Mouse (Mus musculus): ENCODE measurements around the gene Ang4. TPM values are rescaled to one million over a fixed set of nuclear protein-coding genes. Genes with fewer than 3 reads are reported as not detected.

Gene Ang4
- not detected for polyA plus RNA-seq (2012; fragmentation: generic; extraction: Trizol)
- long read RNA-seq, experiment 1 = 0 reads
- long read RNA-seq, experiment 2 = 0 reads

GRCm38 (mm10) chr14:51773490-51773889, at the start of gene Ang4:
TSS of gene Ang4 (minus strand) at chr14:51773590.
- TF ChIP-seq MAX (IDR thresholded peaks at IDR 0.05) (no peak), CEBPB (IDR thresholded peaks at IDR 0.05; ENCODE audit: low read depth) (no peak), MYOG (IDR thresholded peaks at IDR 0.05; ENCODE audit: control insufficient read depth, extremely low read depth, insufficient read length) (no peak), USF1 (IDR thresholded peaks at IDR 0.05; ENCODE audit: low read depth) (no peak), CTCF (IDR thresholded peaks at IDR 0.05; ENCODE audit: control insufficient read depth, insufficient read depth, insufficient read length) (no peak)
- no peak within 1 kb of the TSS for H3K4me3 ChIP-seq (ENCODE audit: insufficient read depth, poor library complexity, severe bottlenecking)
- H3ac ChIP-seq (ENCODE audit: control insufficient read depth, insufficient read length, low read depth) = no peak within 1 kb of the TSS
- no peaks in the 10 kb centered on the region for H3K27me3 ChIP-seq (ENCODE audit: control insufficient read depth, insufficient read depth, insufficient read length)
- H3K36me3 ChIP-seq (ENCODE audit: control insufficient read depth, insufficient read depth) = no peaks in the 10 kb centered on the region
- H3K79me2 ChIP-seq (ENCODE audit: control insufficient read depth, insufficient read depth) = no peaks in the 10 kb centered on the region
- no peaks in the 10 kb centered on the region for H3K79me3 ChIP-seq (ENCODE audit: low read depth)

GRCm38 (mm10) chr14:51799746-51800145, 26.4 kb upstream of the Ang4 start, which contains the start of gene AY358078:
TSS of gene AY358078 (plus strand) at chr14:51800046.
- no peaks in the 10 kb centered on the region for H3K27me3 ChIP-seq (ENCODE audit: control insufficient read depth, insufficient read depth, insufficient read length)
- TF ChIP-seq MYOG (IDR thresholded peaks at IDR 0.05; ENCODE audit: control insufficient read depth, extremely low read depth, insufficient read length) (no peak), CTCF (IDR thresholded peaks at IDR 0.05; ENCODE audit: control insufficient read depth, insufficient read depth, insufficient read length) (no peak)

GRCm38 (mm10) chr14:51794106-51794505, 20.7 kb upstream of the Ang4 start:
- Histone ChIP-seq H3K79me2 (ENCODE audit: control insufficient read depth, insufficient read depth) (no peaks in the 10 kb centered on the region), H3K79me3 (ENCODE audit: low read depth) (no peaks in the 10 kb centered on the region), H3ac (ENCODE audit: control insufficient read depth, insufficient read length, low read depth) (no peak overlapping the region), H3K27me3 (ENCODE audit: control insufficient read depth, insufficient read depth, insufficient read length) (no peaks in the 10 kb centered on the region), H3K4me3 (ENCODE audit: insufficient read depth, poor library complexity, severe bottlenecking) (no peak overlapping the region), H3K36me3 (ENCODE audit: control insufficient read depth, insufficient read depth) (no peaks in the 10 kb centered on the region)
- TF ChIP-seq USF1 (IDR thresholded peaks at IDR 0.05; ENCODE audit: low read depth) (no peak), FOSL1 (IDR thresholded peaks at IDR 0.05; ENCODE audit: insufficient read depth, low read length, poor library complexity, severe bottlenecking) (no peak)

More at GRCm38 (mm10) chr14:51799746-51800145, 26.4 kb upstream of the Ang4 start, which contains the start of gene AY358078:
- Histone ChIP-seq H3K36me3 (ENCODE audit: control insufficient read depth, insufficient read depth) (no peaks in the 10 kb centered on the region), H3ac (ENCODE audit: control insufficient read depth, insufficient read length, low read depth) (no peak within 1 kb of the TSS), H3K79me3 (ENCODE audit: low read depth) (no peaks in the 10 kb centered on the region), H3K79me2 (ENCODE audit: control insufficient read depth, insufficient read depth) (no peaks in the 10 kb centered on the region), H3K4me3 (ENCODE audit: insufficient read depth, poor library complexity, severe bottlenecking) (no peak within 1 kb of the TSS)

- no peak overlapping the region for H3K4me3 ChIP-seq (ENCODE audit: insufficient read depth, poor library complexity, severe bottlenecking)
- H3K36me3 ChIP-seq (ENCODE audit: control insufficient read depth, insufficient read depth) = no peaks in the 10 kb centered on the region
- no peaks in the 10 kb centered on the region for H3K79me3 ChIP-seq (ENCODE audit: low read depth)
- H3K27me3 ChIP-seq (ENCODE audit: control insufficient read depth, insufficient read depth, insufficient read length) = no peaks in the 10 kb centered on the region
- TF ChIP-seq FOSL1 (IDR thresholded peaks at IDR 0.05; ENCODE audit: insufficient read depth, low read length, poor library complexity, severe bottlenecking) = no peak
- no peak for TF ChIP-seq MYOG (IDR thresholded peaks at IDR 0.05; ENCODE audit: control insufficient read depth, extremely low read depth, insufficient read length)
- no peak for TF ChIP-seq MYOD1 (IDR thresholded peaks at IDR 0.05; ENCODE audit: control insufficient read depth, insufficient read length, low read depth)
- no peak for TF ChIP-seq CEBPB (IDR thresholded peaks at IDR 0.05; ENCODE audit: low read depth)
- no peak for TF ChIP-seq CTCF (IDR thresholded peaks at IDR 0.05; ENCODE audit: control insufficient read depth, insufficient read depth, insufficient read length)
- no peak for TF ChIP-seq MAX (IDR thresholded peaks at IDR 0.05)
- no peak for TF ChIP-seq USF1 (IDR thresholded peaks at IDR 0.05; ENCODE audit: low read depth)
- H3K79me2 ChIP-seq (ENCODE audit: control insufficient read depth, insufficient read depth) = no peaks in the 10 kb centered on the region
- H3ac ChIP-seq (ENCODE audit: control insufficient read depth, insufficient read length, low read depth) = no peak overlapping the region
Observed at GRCm38 (mm10) chr14:51789196-51789595, 15.8 kb upstream of the Ang4 start.

- TF ChIP-seq CTCF (IDR thresholded peaks at IDR 0.05; ENCODE audit: control insufficient read depth, insufficient read depth, insufficient read length) (no peak), MAX (IDR thresholded peaks at IDR 0.05) (no peak), USF1 (IDR thresholded peaks at IDR 0.05; ENCODE audit: low read depth) (no peak), MYOD1 (IDR thresholded peaks at IDR 0.05; ENCODE audit: control insufficient read depth, insufficient read length, low read depth) (no peak), FOSL1 (IDR thresholded peaks at IDR 0.05; ENCODE audit: insufficient read depth, low read length, poor library complexity, severe bottlenecking) (no peak), MYOG (IDR thresholded peaks at IDR 0.05; ENCODE audit: control insufficient read depth, extremely low read depth, insufficient read length) (no peak), CEBPB (IDR thresholded peaks at IDR 0.05; ENCODE audit: low read depth) (no peak)
- Histone ChIP-seq H3K36me3 (ENCODE audit: control insufficient read depth, insufficient read depth) (no peaks in the 10 kb centered on the region), H3K79me3 (ENCODE audit: low read depth) (no peaks in the 10 kb centered on the region), H3K79me2 (ENCODE audit: control insufficient read depth, insufficient read depth) (no peaks in the 10 kb centered on the region), H3K4me3 (ENCODE audit: insufficient read depth, poor library complexity, severe bottlenecking) (no peak overlapping the region), H3K27me3 (ENCODE audit: control insufficient read depth, insufficient read depth, insufficient read length) (no peaks in the 10 kb centered on the region), H3ac (ENCODE audit: control insufficient read depth, insufficient read length, low read depth) (no peak overlapping the region)
Observed at GRCm38 (mm10) chr14:51787061-51787460, 13.7 kb upstream of the Ang4 start.

GRCm38 (mm10) chr14:51786335-51786734, 12.9 kb upstream of the Ang4 start:
- Histone ChIP-seq H3K36me3 (ENCODE audit: control insufficient read depth, insufficient read depth) (no peaks in the 10 kb centered on the region), H3K4me3 (ENCODE audit: insufficient read depth, poor library complexity, severe bottlenecking) (no peak overlapping the region), H3K79me3 (ENCODE audit: low read depth) (no peaks in the 10 kb centered on the region), H3ac (ENCODE audit: control insufficient read depth, insufficient read length, low read depth) (no peak overlapping the region), H3K27me3 (ENCODE audit: control insufficient read depth, insufficient read depth, insufficient read length) (no peaks in the 10 kb centered on the region), H3K79me2 (ENCODE audit: control insufficient read depth, insufficient read depth) (no peaks in the 10 kb centered on the region)
- TF ChIP-seq FOSL1 (IDR thresholded peaks at IDR 0.05; ENCODE audit: insufficient read depth, low read length, poor library complexity, severe bottlenecking) (no peak), CTCF (IDR thresholded peaks at IDR 0.05; ENCODE audit: control insufficient read depth, insufficient read depth, insufficient read length) (no peak), MYOG (IDR thresholded peaks at IDR 0.05; ENCODE audit: control insufficient read depth, extremely low read depth, insufficient read length) (no peak), MAX (IDR thresholded peaks at IDR 0.05) (no peak), MYOD1 (IDR thresholded peaks at IDR 0.05; ENCODE audit: control insufficient read depth, insufficient read length, low read depth) (no peak), CEBPB (IDR thresholded peaks at IDR 0.05; ENCODE audit: low read depth) (no peak), USF1 (IDR thresholded peaks at IDR 0.05; ENCODE audit: low read depth) (no peak)
